In genomic region chr5:77266066-77266885, GRCm38 (mm10) we compare ENCODE assay signal across 8 mouse cellular contexts. TPM values are rescaled to one million over a fixed set of nuclear protein-coding genes. Genes with fewer than 3 reads are reported as not detected.
DNase-seq lines count a peak whose midpoint lies in the region; ATAC-seq and TF ChIP-seq lines count a peak whose summit lies in the region.

No protein-coding gene starts in this region.

- peaks cover 27% of the 10 kb centered on the region for H3K36me3 ChIP-seq in ES-E14 (ENCODE audit: control insufficient read depth, insufficient read depth, low read length, poor library complexity, severe bottlenecking)
- H3K36me3 ChIP-seq in forebrain, postnatal 0 days (ENCODE audit: insufficient read depth): peaks cover 3% of the 10 kb centered on the region; the same call in 1 of the 2 replicates
- H3K36me3 ChIP-seq in hindbrain, embryonic 11.5 days (ENCODE audit: control insufficient read depth, insufficient read depth, low read length): no peaks in the 10 kb centered on the region
- peaks cover 34% of the 10 kb centered on the region for H3K36me3 ChIP-seq in megakaryocyte, embryonic 14.5 days (replicated peaks; ENCODE audit: low read length)

- no peaks in the 10 kb centered on the region for H3K9me3 ChIP-seq in ES-E14 (ENCODE audit: control insufficient read depth, insufficient read depth, low read depth, low read length)
- H3K9me3 ChIP-seq in forebrain, postnatal 0 days (ENCODE audit: low read length): no peaks in the 10 kb centered on the region
- no peaks in the 10 kb centered on the region for H3K9me3 ChIP-seq in hindbrain, embryonic 11.5 days (ENCODE audit: control insufficient read depth, low read length)
- H3K9me3 ChIP-seq in megakaryocyte, embryonic 14.5 days: no peaks in the 10 kb centered on the region

- under 1% methylated on average over 70 of the region's 87 CpGs for WGBS in forebrain, postnatal 0 days
- under 1% methylated on average over 68 of the region's 87 CpGs for WGBS in hindbrain, embryonic 11.5 days

- peak overlapping the region; percentile 90 for H3K4me2 ChIP-seq in forebrain, postnatal 0 days (ENCODE audit: low read depth)
- H3K4me2 ChIP-seq in hindbrain, embryonic 11.5 days (replicated peaks; ENCODE audit: low read depth, low read length): peak overlapping the region; percentile 81

- in situ Hi-C loops in ES-E14 (cut with MboI; ENCODE audit: low sequenced_read_pairs in 2 of 2, unreplicated experiment in 2 of 2): no loop called here

- intact Hi-C loops in left cerebral cortex, postnatal 25 days (cut with DNase I): no loop called here

- peak overlapping the region; percentile 97 to 99 for H3K4me3 ChIP-seq in ES-E14 (ENCODE audit: insufficient read depth in 1 of 2, low read depth in 1 of 2, low read length in 2 of 2, poor library complexity in 1 of 2, severe bottlenecking in 1 of 2)
- peak overlapping the region; percentile 83 for H3K4me3 ChIP-seq in forebrain, postnatal 0 days (ENCODE audit: low read depth, low read length)
- peak overlapping the region; percentile 98 for H3K4me3 ChIP-seq in hindbrain, embryonic 11.5 days (ENCODE audit: low read depth, low read length)
- H3K4me3 ChIP-seq in megakaryocyte, embryonic 14.5 days (replicated peaks): peak overlapping the region; percentile 96

- H3K9ac ChIP-seq in ES-E14 (ENCODE audit: insufficient read depth, low read depth, low read length, poor library complexity, severe bottlenecking): peak overlapping the region; percentile 98
- H3K9ac ChIP-seq in forebrain, postnatal 0 days: peak overlapping the region; percentile 59
- peak overlapping the region; percentile 90 for H3K9ac ChIP-seq in hindbrain, embryonic 11.5 days (ENCODE audit: low read depth, low read length)

- peak overlapping the region; percentile 98 for H3K27ac ChIP-seq in ES-E14 (ENCODE audit: insufficient read depth, low read depth, low read length, poor library complexity, severe bottlenecking)
- H3K27ac ChIP-seq in forebrain, postnatal 0 days (ENCODE audit: low read depth, low read length): peak overlapping the region; percentile 69
- H3K27ac ChIP-seq in hindbrain, embryonic 11.5 days (ENCODE audit: low read depth, low read length): peak overlapping the region; percentile 91

- no peak for DNase-seq in ES-E14 (ENCODE audit: low read depth, low spot score)
- DNase-seq in brain, adult 2 months (ENCODE audit: low read depth, low spot score): peak; percentile 46
- peak; percentile 56 for DNase-seq in forebrain, postnatal 0 days
- peak; percentile 75 for DNase-seq in hindbrain, embryonic 11.5 days (ENCODE audit: low spot score)
- DNase-seq in left cerebral cortex, postnatal 25 days (ENCODE audit: low spot score in 2 of 2): peak; percentile 35 to 45
- DNase-seq in right cerebral cortex, postnatal 14 days: peak; percentile 17
- DNase-seq in urinary bladder, postnatal 4 days (ENCODE audit: low spot score in 2 of 2): peak; percentile 44 to 60

- H3K4me1 ChIP-seq in ES-E14 (ENCODE audit: control insufficient read depth in 2 of 2, insufficient read depth in 2 of 2, low read length in 2 of 2, poor library complexity in 1 of 2): peaks cover 4 to 14% of the 10 kb centered on the region in 2 experiments; a peak in 1 of 4 replicates
- H3K4me1 ChIP-seq in forebrain, postnatal 0 days (ENCODE audit: insufficient read depth): 0 out of 2 replicates have a peak, but pooled peaks cover 3% of the 10 kb centered on the region
- no peaks in the 10 kb centered on the region for H3K4me1 ChIP-seq in hindbrain, embryonic 11.5 days (replicated peaks; ENCODE audit: control insufficient read depth, insufficient read depth, low read length)
- peaks cover 35% of the 10 kb centered on the region for H3K4me1 ChIP-seq in megakaryocyte, embryonic 14.5 days

- TF ChIP-seq CTCF in forebrain, postnatal 0 days (IDR thresholded peaks at IDR 0.05; ENCODE audit: low read depth): no peak

- peak; percentile 48 for ATAC-seq in forebrain, postnatal 0 days
- peak; percentile 76 for ATAC-seq in hindbrain, embryonic 11.5 days (ENCODE audit: low FRiP score)

- no peaks in the 10 kb centered on the region; the same call in 1 of the 2 replicates for H3K27me3 ChIP-seq in forebrain, postnatal 0 days (ENCODE audit: insufficient read depth, low read length)
- peaks cover 5% of the 10 kb centered on the region; the same call in 1 of the 2 replicates for H3K27me3 ChIP-seq in hindbrain, embryonic 11.5 days (ENCODE audit: control insufficient read depth, insufficient read depth, low read length)
- H3K27me3 ChIP-seq in megakaryocyte, embryonic 14.5 days (replicated peaks): no peaks in the 10 kb centered on the region

TF ChIP-seq in ES-E14, 5 proteins besides CTCF, POLR2A, EP300 and RAD21:
- TF ChIP-seq CHD2 (IDR thresholded peaks at IDR 0.05; ENCODE audit: low read depth, low read length): no peak
- TF ChIP-seq ZNF384 (IDR thresholded peaks at IDR 0.05; ENCODE audit: low read depth, low read length): no peak
- TF ChIP-seq ZC3H11A (IDR thresholded peaks at IDR 0.05; ENCODE audit: borderline replicate concordance, low read depth, low read length): no peak
- TF ChIP-seq HCFC1 (IDR thresholded peaks at IDR 0.05; ENCODE audit: borderline replicate concordance, insufficient read depth, low read length): peak; percentile 14; the same call in 1 of the 2 replicates

RNA-seq across cellular contexts. Expression of gene Rest, which starts 1.0 kb away (rescaled TPM):
- total RNA-seq in ES-E14 (2012; rRNA removed): 108 and 120 TPM in 2 replicates
- total RNA-seq in forebrain, postnatal 0 days (2014; rRNA removed): 5.2 and 8.3 TPM in 2 replicates
- polyA plus RNA-seq in forebrain, postnatal 0 days (2015; fragmentation: Nextera tagmentation; extraction: Ambion mirVana): 2.2 and 3.1 TPM in 2 replicates
- 23.8 and 24.5 TPM in 2 replicates for polyA plus RNA-seq in hindbrain, embryonic 11.5 days (2014; fragmentation: Nextera tagmentation; extraction: Ambion mirVana)
- 1 to 10 TPM; 3.6 to 3.9 TPM for total RNA-seq in left cerebral cortex, postnatal 25 days (2021)
- 3.7 and 6.7 TPM in 2 replicates for polyA plus RNA-seq in megakaryocyte, embryonic 14.5 days (2012; ENCODE audit: insufficient read depth, low replicate concordance)

RNA-seq across cellular contexts. Expression of gene Noa1, which starts 43.6 kb away (rescaled TPM):
- total RNA-seq in ES-E14 (2012; rRNA removed): 19.6 and 30.8 TPM in 2 replicates
- 16.2 and 18.6 TPM in 2 replicates for total RNA-seq in forebrain, postnatal 0 days (2014; rRNA removed)
- polyA plus RNA-seq in forebrain, postnatal 0 days (2015; fragmentation: Nextera tagmentation; extraction: Ambion mirVana): 32.5 and 36.6 TPM in 2 replicates
- polyA plus RNA-seq in hindbrain, embryonic 11.5 days (2014; fragmentation: Nextera tagmentation; extraction: Ambion mirVana): 32.0 and 32.5 TPM in 2 replicates
- total RNA-seq in left cerebral cortex, postnatal 25 days (2021): 10 to 100 TPM; 25.7 to 27.7 TPM
- polyA plus RNA-seq in megakaryocyte, embryonic 14.5 days (2012; ENCODE audit: insufficient read depth, low replicate concordance): 14.4 and 14.9 TPM in 2 replicates

RNA-seq across cellular contexts. Expression of gene Polr2b, which starts 43.7 kb away (rescaled TPM):
- total RNA-seq in ES-E14 (2012; rRNA removed): 151 and 184 TPM in 2 replicates
- total RNA-seq in forebrain, postnatal 0 days (2014; rRNA removed): 76.2 and 97.5 TPM in 2 replicates
- polyA plus RNA-seq in forebrain, postnatal 0 days (2015; fragmentation: Nextera tagmentation; extraction: Ambion mirVana): 50.7 and 53.2 TPM in 2 replicates
- polyA plus RNA-seq in hindbrain, embryonic 11.5 days (2014; fragmentation: Nextera tagmentation; extraction: Ambion mirVana): 86.8 and 106 TPM in 2 replicates
- total RNA-seq in left cerebral cortex, postnatal 25 days (2021): 10 to 100 TPM; 43.3 to 44.9 TPM
- polyA plus RNA-seq in megakaryocyte, embryonic 14.5 days (2012; ENCODE audit: insufficient read depth, low replicate concordance): 0.39 and 1.0 TPM in 2 replicates

RNA-seq across cellular contexts. Expression of gene Spink2, which starts 55.0 kb away (rescaled TPM):
- total RNA-seq in ES-E14 (2012; rRNA removed): 0.48 and 0.98 TPM in 2 replicates
- not detected in 2 replicates for total RNA-seq in forebrain, postnatal 0 days (2014; rRNA removed)
- 0.88 and 2.0 TPM in 2 replicates for polyA plus RNA-seq in forebrain, postnatal 0 days (2015; fragmentation: Nextera tagmentation; extraction: Ambion mirVana)
- 0.77 and 2.5 TPM in 2 replicates for polyA plus RNA-seq in hindbrain, embryonic 11.5 days (2014; fragmentation: Nextera tagmentation; extraction: Ambion mirVana)
- not detected for total RNA-seq in left cerebral cortex, postnatal 25 days (2021)
- polyA plus RNA-seq in megakaryocyte, embryonic 14.5 days (2012; ENCODE audit: insufficient read depth, low replicate concordance): not detected in 2 replicates

Comparison
In these comparisons a context has a peak if more than half of its experiments do, and no peak if none do; other contexts are left out.
1. RNA of gene Rest, which starts 1.0 kb away (total RNA-seq): 108 to 120 TPM in ES-E14; 5.2 to 8.3 TPM in forebrain, postnatal 0 days and 3.6 to 3.9 TPM in left cerebral cortex, postnatal 25 days; every median in the first group is over 10 times any median in the second.
2. Peak in every context shown above with its lines, with median percentiles within 50 percentile points of each other: H3K27ac ChIP-seq, H3K4me3 ChIP-seq and H3K9ac ChIP-seq.